Mouse (Mus musculus): Measurements from ENCODE around the gene Apol7e.

DNA sequence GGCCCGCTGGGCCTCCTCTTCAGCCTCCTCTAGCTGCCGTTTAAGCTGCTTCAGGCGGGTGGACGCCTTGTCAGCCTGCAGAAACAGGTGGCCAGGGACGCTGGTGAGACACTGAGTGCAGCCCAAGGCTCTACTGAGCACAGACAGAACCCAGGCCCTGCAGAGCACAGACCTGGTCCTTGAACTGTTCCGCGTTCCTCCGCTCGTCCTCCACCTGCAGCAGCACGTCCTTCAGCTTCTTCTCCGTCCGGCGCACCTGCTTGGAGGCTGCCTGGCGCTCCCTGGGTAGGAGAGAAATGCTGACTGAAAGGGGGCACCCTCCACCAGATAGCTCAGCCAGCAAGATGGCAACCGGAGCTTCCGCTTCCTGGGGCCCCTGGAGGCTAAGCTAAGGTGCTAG lies 64.4 kb downstream of the Apol7e start:
- TF ChIP-seq CTCF (IDR thresholded peaks at IDR 0.05; ENCODE audit: low read depth, low read length) (no peak), POLR2A (IDR thresholded peaks at IDR 0.05; ENCODE audit: insufficient read depth, low read length) (no peak), EP300 (IDR thresholded peaks at IDR 0.05; ENCODE audit: insufficient read depth, low read depth, low read length) (no peak)

All from ES-Bruce4 (cell line).